Mouse (Mus musculus): ENCODE measurements around the gene Scgb1b11. TPM values are rescaled to one million over a fixed set of nuclear protein-coding genes. Genes with fewer than 3 reads are reported as not detected.

Scgb1b11 gene
- polyA plus RNA-seq (2012; rRNA removed; ENCODE audit: low replicate concordance), result not detected in 2 replicates

DNA sequence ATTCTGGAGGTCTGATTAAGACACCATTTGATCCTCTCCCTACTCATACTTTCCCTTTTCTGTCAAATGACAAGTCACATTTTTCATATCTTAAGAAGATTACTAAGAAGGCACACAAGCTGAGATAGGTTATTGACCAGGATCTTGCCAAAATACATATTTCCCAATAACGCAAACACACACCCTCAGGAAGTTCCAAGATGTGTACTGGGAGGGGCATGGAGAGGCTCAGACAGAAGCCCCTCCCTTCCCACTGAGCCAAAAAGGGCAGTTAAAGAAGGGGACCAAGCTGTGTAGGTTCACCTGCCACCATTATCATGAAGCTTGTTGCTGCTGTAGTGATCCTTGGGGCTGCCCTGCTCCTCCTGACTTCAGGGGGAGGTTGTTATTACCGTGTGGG is at the start of gene Scgb1b11:
Gene Scgb1b11 (plus strand): TSS at position 301 of the 400 bp plus-strand sequence.

DNA sequence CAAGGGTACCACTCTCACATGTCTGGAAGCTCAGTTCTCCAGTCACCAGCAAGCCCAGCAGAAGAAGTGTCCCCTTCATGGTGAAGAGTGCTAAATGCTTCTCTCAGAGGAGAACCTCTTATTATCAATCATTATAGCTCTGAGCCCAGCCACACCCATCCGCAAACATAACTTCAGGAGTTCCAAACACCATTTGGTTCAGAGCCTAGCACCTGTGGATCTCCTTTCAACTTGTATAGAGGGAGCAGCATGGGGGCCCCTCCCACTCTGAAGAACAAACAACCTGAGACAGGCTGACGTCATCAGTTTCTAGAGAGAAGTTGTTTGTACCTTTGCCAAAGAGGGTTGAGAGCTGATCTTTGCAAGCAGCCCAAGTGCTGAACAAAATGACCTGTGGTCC is 11.6 kb upstream of the Scgb1b11 start, which contains the start of gene Scgb2b11:
Gene Scgb2b11 (minus strand): TSS at position 101 of the 400 bp plus-strand sequence.

Other genes starting within 250 kb of the Scgb1b11 start
- not detected in 2 replicates for gene Scgb1b10, start 122.0 kb upstream of the Scgb1b11 start, polyA plus RNA-seq (2012; rRNA removed; ENCODE audit: low replicate concordance)
- not detected in 2 replicates for gene Scgb2b11, start 11.7 kb upstream of the Scgb1b11 start, polyA plus RNA-seq (2012; rRNA removed; ENCODE audit: low replicate concordance)
- not detected in 2 replicates for gene Scgb2b12, start 104.4 kb downstream of the Scgb1b11 start, polyA plus RNA-seq (2012; rRNA removed; ENCODE audit: low replicate concordance)
- gene Scgb1b12, start 111.3 kb downstream of the Scgb1b11 start, polyA plus RNA-seq (2012; rRNA removed; ENCODE audit: low replicate concordance), result not detected in 2 replicates
- not detected in 2 replicates for gene Scgb1b29, start 218.7 kb downstream of the Scgb1b11 start, polyA plus RNA-seq (2012; rRNA removed; ENCODE audit: low replicate concordance)

Measured in mammary gland, adult 2 months (tissue).